Mouse (Mus musculus): ENCODE results near the gene Slfnl1.

Slfnl1 gene

DNA sequence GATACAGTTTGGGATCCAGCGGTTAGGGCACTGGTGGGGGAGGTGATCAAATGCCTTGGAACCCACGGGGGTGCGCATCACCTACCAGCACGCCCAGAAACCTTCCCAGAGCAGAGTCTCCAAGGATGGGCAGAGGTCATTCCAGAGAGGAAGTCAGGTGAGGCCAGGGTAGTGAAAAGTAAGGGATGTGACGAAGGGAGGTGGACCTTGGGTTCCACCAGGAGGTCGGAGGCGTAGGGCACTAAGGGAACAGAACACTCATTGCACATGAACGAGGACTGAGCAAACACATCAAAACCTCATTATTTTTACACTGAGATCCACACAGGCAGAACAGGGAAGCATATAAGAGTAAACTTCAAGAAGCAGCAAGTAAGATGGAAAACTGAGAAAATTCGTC lies 49.7 kb downstream of the Slfnl1 start:
- no peak for DNase-seq (ENCODE audit: low spot score in 2 of 2)
